Mouse (Mus musculus) liver, embryonic 11.5 days (tissue): ENCODE measurements around the gene Pus7l. TPM values are rescaled to one million over a fixed set of nuclear protein-coding genes. Genes with fewer than 3 reads are reported as not detected.
"Not testable (repeated sequence)": the region's sequence is repeated elsewhere in the genome, so short reads cannot be mapped to it uniquely, and the experiment has no call there.

Source experiments
- ATAC-seq: fragments of 200-750 bp; cut with Nextera tagmentation; replicated peaks from 2 replicates; pipeline ENCODE4 v1.8.0; 2017; ENCODE audit warnings: moderate number of reproducible peaks, mild to moderate bottlenecking, moderate TSS enrichment, moderate library complexity; ENCODE audit not compliant: low FRiP score
- DNase-seq: peaks from one replicate; pipeline ENCODE4 v3.0.0-alpha.2; 2017; ENCODE audit warnings: low spot score
- H3K27ac ChIP-seq: fragments of 300-500 bp; sonication (generic); 2 replicates; pipeline ENCODE4 v1.5.1; 2014; ENCODE audit warnings: mild to moderate bottlenecking, low read depth, low read length, control low read depth
- H3K27me3 ChIP-seq: fragments of 300-500 bp; sonication (generic); replicated peaks from 2 replicates; pipeline ENCODE4 v1.6.1; 2014; ENCODE audit warnings: low read length, mixed read lengths; ENCODE audit not compliant: control insufficient read depth, insufficient read depth
- H3K36me3 ChIP-seq: fragments of 300-500 bp; sonication (generic); 2 replicates; pipeline ENCODE4 v1.6.1; 2014; ENCODE audit warnings: mild to moderate bottlenecking, low read length, moderate library complexity, mixed read lengths; ENCODE audit not compliant: control insufficient read depth, insufficient read depth
- H3K4me1 ChIP-seq: fragments of 300-500 bp; sonication (generic); replicated peaks from 2 replicates; pipeline ENCODE4 v1.6.1; 2014; ENCODE audit warnings: low read length, mixed read lengths; ENCODE audit not compliant: control insufficient read depth, insufficient read depth
- H3K4me2 ChIP-seq: fragments of 300-500 bp; sonication (generic); 2 replicates; pipeline ENCODE4 v1.6.1; 2014; ENCODE audit warnings: mild to moderate bottlenecking, control low read depth, moderate library complexity
- H3K4me3 ChIP-seq: fragments of 300-500 bp; sonication (generic); 2 replicates; pipeline ENCODE4 v1.5.1; 2014; ENCODE audit warnings: low read depth, low read length, control low read depth
- H3K9ac ChIP-seq: fragments of 300-500 bp; sonication (generic); 2 replicates; pipeline ENCODE4 v1.6.1; 2014; ENCODE audit warnings: low read depth, low read length, control low read depth
- H3K9me3 ChIP-seq: fragments of 300-500 bp; sonication (generic); 2 replicates; pipeline ENCODE4 v1.6.1; 2016; ENCODE audit warnings: low read length, inconsistent platforms, mixed read lengths; ENCODE audit not compliant: control insufficient read depth
- WGBS: fragments of 180-500 bp; shearing (Covaris S2); extraction: QIAGEN DNeasy Blood & Tissue Kit; methylation state at CpG from one replicate; pipeline ENCODE4 v1.1.7; 2014; 5-methylcytosine and 5-hydroxymethylcytosine counted together
- polyA plus RNA-seq: library from polyadenylated mRNA; unstranded; fragments of >200 nt; fragmentation: Nextera tagmentation; extraction: Ambion mirVana; gene quantifications from 2 replicates; pipeline ENCODE4 v1.2.1, GENCODE M21; 2014

The Pus7l gene
- polyA plus RNA-seq, 1 experiment from 2014 or later = 12.0 TPM

GRCm38 (mm10) chr15:94499260-94499659 is 44.1 kb downstream of the Pus7l start:
- DNase-seq (no peak), ATAC-seq (no peak)
- Histone ChIP-seq H3K4me3 (no peak overlapping the region), H3K4me2 (no peak overlapping the region), H3K9ac (no peak overlapping the region), H3K27me3 (no peaks in the 10 kb centered on the region), H3K4me1 (no peaks in the 10 kb centered on the region), H3K36me3 (no peaks in the 10 kb centered on the region), H3K27ac (no peak overlapping the region), H3K9me3 (no peaks in the 10 kb centered on the region; the same call in 1 of the 2 replicates)
- WGBS = 56% methylated on average over 1 of the region's 1 CpGs

- ATAC-seq (no peak), DNase-seq (no peak)
- 71% methylated on average over 10 of the region's 10 CpGs for WGBS
- no peak overlapping the region for H3K9ac ChIP-seq
- no peak overlapping the region for H3K4me2 ChIP-seq
- H3K4me1 ChIP-seq = no peaks in the 10 kb centered on the region
- H3K9me3 ChIP-seq = no peaks in the 10 kb centered on the region; the same call in 1 of the 2 replicates
- no peaks in the 10 kb centered on the region for H3K27me3 ChIP-seq
- no peak overlapping the region for H3K4me3 ChIP-seq
- H3K27ac ChIP-seq = no peak overlapping the region
- no peaks in the 10 kb centered on the region for H3K36me3 ChIP-seq
These were observed 47.4 kb downstream of the Pus7l start for GRCm38 (mm10) chr15:94495936-94496335.

GRCm38 (mm10) chr15:94494445-94494844 is 48.9 kb downstream of the Pus7l start:
- DNase-seq (no peak), ATAC-seq (no peak)
- no peaks in the 10 kb centered on the region for H3K4me1 ChIP-seq
- WGBS = 95% methylated on average over 1 of the region's 1 CpGs
- no peaks in the 10 kb centered on the region for H3K36me3 ChIP-seq
- no peak overlapping the region for H3K27ac ChIP-seq
- no peak overlapping the region for H3K9ac ChIP-seq
- no peak overlapping the region for H3K4me2 ChIP-seq
- H3K9me3 ChIP-seq = no peaks in the 10 kb centered on the region; the same call in 1 of the 2 replicates
- no peak overlapping the region for H3K4me3 ChIP-seq
- H3K27me3 ChIP-seq = no peaks in the 10 kb centered on the region

- ATAC-seq (no peak), DNase-seq (no peak)
- H3K36me3 ChIP-seq = no peaks in the 10 kb centered on the region
- H3K9ac ChIP-seq = no peak overlapping the region
- H3K9me3 ChIP-seq = no peaks in the 10 kb centered on the region; the same call in 1 of the 2 replicates
- no peaks in the 10 kb centered on the region for H3K4me1 ChIP-seq
- no peak overlapping the region for H3K4me3 ChIP-seq
- no peaks in the 10 kb centered on the region for H3K27me3 ChIP-seq
- H3K27ac ChIP-seq = no peak overlapping the region
- WGBS = 74% methylated on average over 2 of the region's 2 CpGs
- H3K4me2 ChIP-seq = no peak overlapping the region
These were observed 53.9 kb downstream of the Pus7l start for GRCm38 (mm10) chr15:94489433-94489832.

GRCm38 (mm10) chr15:94488028-94488427 is 55.3 kb downstream of the Pus7l start:
- not testable (repeated sequence) for H3K4me2 ChIP-seq, ATAC-seq

GRCm38 (mm10) chr15:94482555-94482954 is 60.8 kb downstream of the Pus7l start:
- no peak overlapping the region for H3K9ac ChIP-seq
- no peak for ATAC-seq
- 89% methylated on average over 2 of the region's 2 CpGs for WGBS
- no peaks in the 10 kb centered on the region; the same call in 1 of the 2 replicates for H3K9me3 ChIP-seq
- H3K4me3 ChIP-seq = no peak overlapping the region
- H3K4me2 ChIP-seq = no peak overlapping the region
- DNase-seq = no peak
- no peaks in the 10 kb centered on the region for H3K27me3 ChIP-seq
- no peaks in the 10 kb centered on the region for H3K36me3 ChIP-seq
- H3K4me1 ChIP-seq = no peaks in the 10 kb centered on the region
- no peak overlapping the region for H3K27ac ChIP-seq

More at GRCm38 (mm10) chr15:94488028-94488427, 55.3 kb downstream of the Pus7l start:
- H3K36me3 ChIP-seq, DNase-seq, H3K9me3 ChIP-seq, H3K9ac ChIP-seq, H3K27ac ChIP-seq, H3K27me3 ChIP-seq, H3K4me1 ChIP-seq, H3K4me3 ChIP-seq: not testable (repeated sequence)
- 64% methylated on average over 2 of the region's 2 CpGs for WGBS

GRCm38 (mm10) chr15:94480792-94481191 is 62.6 kb downstream of the Pus7l start:
- no peak for DNase-seq
- WGBS = 68% methylated on average over 4 of the region's 4 CpGs
- Histone ChIP-seq H3K4me3 (no peak overlapping the region), H3K27me3 (no peaks in the 10 kb centered on the region), H3K27ac (no peak overlapping the region), H3K36me3 (no peaks in the 10 kb centered on the region), H3K4me2 (no peak overlapping the region), H3K9ac (no peak overlapping the region), H3K4me1 (no peaks in the 10 kb centered on the region), H3K9me3 (no peaks in the 10 kb centered on the region)
- no peak for ATAC-seq

- Histone ChIP-seq H3K9ac (no peak overlapping the region), H3K27me3 (no peaks in the 10 kb centered on the region), H3K9me3 (no peaks in the 10 kb centered on the region), H3K4me1 (no peaks in the 10 kb centered on the region), H3K4me2 (no peak overlapping the region), H3K27ac (no peak overlapping the region), H3K36me3 (no peaks in the 10 kb centered on the region), H3K4me3 (no peak overlapping the region)
- DNase-seq (no peak), ATAC-seq (no peak)
- 71% methylated on average over 5 of the region's 5 CpGs for WGBS
These were observed 63.1 kb downstream of the Pus7l start for GRCm38 (mm10) chr15:94480248-94480647.

- 77% methylated on average over 3 of the region's 3 CpGs for WGBS
- no peaks in the 10 kb centered on the region for H3K36me3 ChIP-seq
- H3K4me1 ChIP-seq = no peaks in the 10 kb centered on the region
- ATAC-seq = no peak
- no peak overlapping the region for H3K9ac ChIP-seq
- H3K27me3 ChIP-seq = no peaks in the 10 kb centered on the region
- no peaks in the 10 kb centered on the region for H3K9me3 ChIP-seq
- H3K4me3 ChIP-seq = no peak overlapping the region
- no peak for DNase-seq
- no peak overlapping the region for H3K4me2 ChIP-seq
- H3K27ac ChIP-seq = no peak overlapping the region
These were observed 63.7 kb downstream of the Pus7l start for GRCm38 (mm10) chr15:94479513-94480136.
